ENCODE assay signal across 20 mouse cellular contexts in genomic region chr11:104279049-104279448, GRCm38 (mm10). TPM values are rescaled to one million over a fixed set of nuclear protein-coding genes. Genes with fewer than 3 reads are reported as not detected.
A peak's percentile ranks its signal among the peaks of the same experiment; 100 is the strongest.
DNase-seq lines count a peak whose midpoint lies in the region; TF ChIP-seq lines count a peak whose summit lies in the region.
"Had no signal": no experiment of that assay in that cellular context is flagged by ENCODE, and none has a peak within 500 bp of the region (broad histone marks: within the 10 kb centered on the region; RNA-seq: fewer than 3 reads in every experiment).

No protein-coding gene starts in this region.

- TF ChIP-seq POLR2A in cerebellum, adult 2 months (IDR thresholded peaks at IDR 0.05; ENCODE audit: borderline replicate concordance, insufficient read depth, low read length): no peak

- H3K4me3 ChIP-seq in cerebellum, adult 2 months (replicated peaks; ENCODE audit: insufficient read depth, low read depth, low read length): no peak overlapping the region
- no peak overlapping the region for H3K4me3 ChIP-seq in gastrocnemius, adult 2 months
- no peak overlapping the region for H3K4me3 ChIP-seq in left cerebral cortex, adult 2 months
- H3K4me3 ChIP-seq: forebrain, embryonic 13.5 days; heart, embryonic 15.5 days; hindbrain, embryonic 13.5 days had no signal

- peaks cover 49% of the 10 kb centered on the region for H3K4me1 ChIP-seq in cerebellum, adult 2 months (ENCODE audit: control insufficient read depth, insufficient read depth, low read length)
- H3K4me1 ChIP-seq: heart, embryonic 15.5 days had no signal

- no peaks in the 10 kb centered on the region for H3K27me3 ChIP-seq in cerebellum, adult 2 months (ENCODE audit: control insufficient read depth, insufficient read depth, low read length)
- H3K27me3 ChIP-seq: forebrain, embryonic 13.5 days; hindbrain, embryonic 13.5 days; Patski had no signal

- intact Hi-C loops in gastrocnemius, adult 2 months (cut with DNase I): no loop called here
- intact Hi-C loops in left cerebral cortex, adult 2 months (cut with DNase I): loop anchor here (2.0 kb wide), 1 partner anchor 48 kb away; the partner anchor contains the start of gene Mapt
- intact Hi-C loops in left cerebral cortex, postnatal 10 days (cut with DNase I): no loop called here

- peak overlapping the region; percentile 49 for H3K27ac ChIP-seq in cerebellum, adult 2 months (ENCODE audit: insufficient read depth, low read length)
- H3K27ac ChIP-seq in gastrocnemius, adult 2 months: peak overlapping the region; percentile 73
- peak overlapping the region; percentile 79 for H3K27ac ChIP-seq in left cerebral cortex, adult 2 months
- H3K27ac ChIP-seq: forebrain, embryonic 13.5 days; heart, embryonic 15.5 days; hindbrain, embryonic 10.5 days; hindbrain, embryonic 13.5 days had no signal

- DNase-seq in cerebellum, adult 2 months: no peak
- DNase-seq in cerebellum, postnatal 10 days: no peak
- DNase-seq in gastrocnemius, adult 2 months: peak; percentile 50
- DNase-seq in gastrocnemius, postnatal 4 days (ENCODE audit: low spot score in 2 of 2): no peak
- DNase-seq in left cerebral cortex, adult 2 months (ENCODE audit: extremely low spot score in 1 of 2, low spot score in 2 of 2): no peak
- no peak for DNase-seq in left cerebral cortex, postnatal 10 days (ENCODE audit: extremely low spot score in 1 of 2, low spot score in 2 of 2)
- DNase-seq: adrenal gland, postnatal 10 days; adrenal gland, postnatal 36 days; B cell, adult 2 months; cerebellum, adult 11 months; cerebellum, postnatal 14 days; gastrocnemius, postnatal 14 days; heart, postnatal 10 days; heart, postnatal 36 days; kidney, adult 2 months had no signal

- WGBS in cerebellum, adult 2 months: 26% methylated on average over 4 of the region's 4 CpGs

- TF ChIP-seq CTCF in cerebellum, adult 2 months (IDR thresholded peaks at IDR 0.05; ENCODE audit: borderline replicate concordance, insufficient read depth, low read depth, low read length): no peak
- TF ChIP-seq CTCF in gastrocnemius, adult 2 months (IDR thresholded peaks at IDR 0.05): no peak
- TF ChIP-seq CTCF in left cerebral cortex, adult 2 months (IDR thresholded peaks at IDR 0.05): no peak

RNA-seq across cellular contexts. Expression of gene Mapt, which starts 47.9 kb away (rescaled TPM):
- polyA plus RNA-seq in cerebellum, adult 2 months (2012; rRNA removed): 273 and 275 TPM in 2 replicates
- 10 to 100 TPM; 66.3 to 79.2 TPM for total RNA-seq in gastrocnemius, adult 2 months (2021)
- total RNA-seq in gastrocnemius, postnatal 4 days (2021): 10 to 100 TPM; 24.6 to 26.4 TPM
- 100 to 1,000 TPM; 353 to 364 TPM for total RNA-seq in left cerebral cortex, adult 2 months (2021)
- total RNA-seq in left cerebral cortex, postnatal 10 days (2021): 100 to 1,000 TPM; 526 to 602 TPM

Comparison
In these comparisons a context has a peak if more than half of its experiments do, and no peak if none do; other contexts are left out.
1. RNA of gene Mapt, which starts 47.9 kb away (total RNA-seq): 526 to 602 TPM in left cerebral cortex, postnatal 10 days and 353 to 364 TPM in left cerebral cortex, adult 2 months; 66.3 to 79.2 TPM in gastrocnemius, adult 2 months and 24.6 to 26.4 TPM in gastrocnemius, postnatal 4 days; every median in the first group is over 4 times any median in the second.
2. Peak in every context shown above with its lines, with median percentiles within 50 percentile points of each other: H3K27ac ChIP-seq.